Mouse (Mus musculus) erythroblast, embryonic 14.5 days (primary cell): ENCODE results near the gene Syne2. TPM values are rescaled to one million over a fixed set of nuclear protein-coding genes. Genes with fewer than 3 reads are reported as not detected.

Experiments
- H3K27me3 ChIP-seq: 2 replicates; pipeline ENCODE4 v1.6.1; 2012; ENCODE audit warnings: inconsistent platforms; ENCODE audit not compliant: control insufficient read depth
- H3K36me3 ChIP-seq: 2 replicates; pipeline ENCODE4 v1.6.1; 2012; ENCODE audit warnings: mild to moderate bottlenecking, inconsistent platforms; ENCODE audit not compliant: control insufficient read depth
- H3K4me1 ChIP-seq: 2 replicates; pipeline ENCODE4 v1.6.1; 2012; ENCODE audit warnings: inconsistent platforms; ENCODE audit not compliant: control insufficient read depth
- H3K4me3 ChIP-seq: replicated peaks from 2 replicates; pipeline ENCODE3; 2012; ENCODE audit warnings: moderate library complexity, mild to moderate bottlenecking, inconsistent platforms
- H3K9me3 ChIP-seq: 2 replicates; pipeline ENCODE4 v1.6.1; 2012; ENCODE audit warnings: low read length, inconsistent platforms, mixed read lengths; ENCODE audit not compliant: control insufficient read depth
- GATA1 ChIP-seq: IDR thresholded peaks from 2 replicates; pipeline ENCODE4 v1.6.1; 2012; ENCODE audit warnings: low read length, inconsistent platforms, mixed read lengths
- TAL1 ChIP-seq: IDR thresholded peaks from 3 replicates; pipeline ENCODE4 v1.6.1; 2012; ENCODE audit warnings: low read length, inconsistent platforms, mixed read lengths
- polyA plus RNA-seq: library from polyadenylated mRNA; stranded (reverse); fragments of >175 nt; gene quantifications from 2 replicates; pipeline ENCODE4 v1.2.3, GENCODE M21; 2012

Gene Syne2
- polyA plus RNA-seq, 1 experiment, result not detected

GRCm38 (mm10) chr12:75881554-75881953, 63.6 kb downstream of the Syne2 start:
- Histone ChIP-seq H3K9me3 (no peaks in the 10 kb centered on the region), H3K4me1 (no peaks in the 10 kb centered on the region), H3K4me3 (no peak overlapping the region)

GRCm38 (mm10) chr12:75886161-75886560, 68.2 kb downstream of the Syne2 start:
- Histone ChIP-seq H3K36me3 (no peaks in the 10 kb centered on the region), H3K9me3 (no peaks in the 10 kb centered on the region), H3K27me3 (no peaks in the 10 kb centered on the region), H3K4me1 (no peaks in the 10 kb centered on the region), H3K4me3 (no peak overlapping the region)
- TF ChIP-seq GATA1, result no peak

More at GRCm38 (mm10) chr12:75881554-75881953, 63.6 kb downstream of the Syne2 start:
- TF ChIP-seq TAL1, result no peak
- TF ChIP-seq GATA1, result no peak
- H3K36me3 ChIP-seq, result no peaks in the 10 kb centered on the region
- no peaks in the 10 kb centered on the region for H3K27me3 ChIP-seq

- TF ChIP-seq TAL1, result no peak
- TF ChIP-seq GATA1, result no peak
- no peaks in the 10 kb centered on the region for H3K27me3 ChIP-seq
- H3K4me3 ChIP-seq, result no peak overlapping the region
- no peaks in the 10 kb centered on the region for H3K36me3 ChIP-seq
- H3K9me3 ChIP-seq, result no peaks in the 10 kb centered on the region
- no peaks in the 10 kb centered on the region for H3K4me1 ChIP-seq
These were observed 69.0 kb downstream of the Syne2 start for GRCm38 (mm10) chr12:75886946-75887345.

GRCm38 (mm10) chr12:75888721-75889120, 70.8 kb downstream of the Syne2 start:
- TF ChIP-seq TAL1, result no peak
- no peak for TF ChIP-seq GATA1
- Histone ChIP-seq H3K27me3 (no peaks in the 10 kb centered on the region), H3K36me3 (no peaks in the 10 kb centered on the region), H3K4me1 (no peaks in the 10 kb centered on the region), H3K4me3 (no peak overlapping the region), H3K9me3 (no peaks in the 10 kb centered on the region)

DNA sequence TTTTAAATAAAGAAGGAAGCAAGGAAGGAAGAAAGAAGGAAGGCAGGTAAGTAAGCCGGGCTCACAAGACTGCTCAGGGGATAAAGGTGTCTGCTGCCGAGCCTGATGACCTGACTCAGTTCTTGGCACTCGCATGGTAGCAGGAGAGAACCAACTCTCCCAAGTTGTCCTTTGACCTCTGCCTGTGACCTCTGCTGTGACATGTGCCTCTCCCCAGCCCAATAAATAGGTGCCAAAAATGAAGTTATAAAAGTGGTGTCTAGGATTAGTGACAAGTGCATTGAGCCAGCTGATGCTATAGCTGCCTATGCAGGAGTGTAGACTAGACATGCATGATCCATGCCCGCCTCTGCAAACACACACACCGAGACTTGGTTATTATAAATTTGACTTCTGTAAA, 73.3 kb downstream of the Syne2 start:
- H3K27me3 ChIP-seq, result no peaks in the 10 kb centered on the region

DNA sequence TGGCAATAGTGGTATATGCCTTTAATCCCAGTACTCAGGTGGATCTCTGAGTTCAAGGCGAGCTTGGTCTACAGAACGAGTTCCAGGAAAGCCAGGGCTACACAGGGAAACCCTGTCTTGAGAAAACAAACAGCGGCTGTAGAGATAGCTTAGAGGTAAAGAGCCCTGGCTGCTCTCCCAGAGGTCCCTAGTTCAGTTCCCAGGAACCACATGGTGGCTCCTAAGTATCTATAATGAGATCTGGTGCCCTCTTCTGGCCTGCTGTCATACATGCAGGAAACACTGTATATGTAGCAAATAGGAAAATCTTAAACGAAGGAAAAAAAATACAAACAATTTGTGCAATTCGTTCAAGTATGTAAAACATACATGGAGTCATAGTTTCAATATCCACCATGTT, 75.5 kb downstream of the Syne2 start:
- H3K4me1 ChIP-seq, result no peaks in the 10 kb centered on the region
- no peaks in the 10 kb centered on the region for H3K27me3 ChIP-seq
- H3K36me3 ChIP-seq, result no peaks in the 10 kb centered on the region
- TF ChIP-seq GATA1, result no peak
- TF ChIP-seq TAL1, result no peak
- H3K4me3 ChIP-seq, result no peak overlapping the region
- no peaks in the 10 kb centered on the region for H3K9me3 ChIP-seq

More for the DNA sequence above, 73.3 kb downstream of the Syne2 start:
- no peaks in the 10 kb centered on the region for H3K4me1 ChIP-seq
- TF ChIP-seq GATA1 (no peak), TAL1 (no peak)
- no peaks in the 10 kb centered on the region for H3K36me3 ChIP-seq
- no peaks in the 10 kb centered on the region for H3K9me3 ChIP-seq
- H3K4me3 ChIP-seq, result no peak overlapping the region

DNA sequence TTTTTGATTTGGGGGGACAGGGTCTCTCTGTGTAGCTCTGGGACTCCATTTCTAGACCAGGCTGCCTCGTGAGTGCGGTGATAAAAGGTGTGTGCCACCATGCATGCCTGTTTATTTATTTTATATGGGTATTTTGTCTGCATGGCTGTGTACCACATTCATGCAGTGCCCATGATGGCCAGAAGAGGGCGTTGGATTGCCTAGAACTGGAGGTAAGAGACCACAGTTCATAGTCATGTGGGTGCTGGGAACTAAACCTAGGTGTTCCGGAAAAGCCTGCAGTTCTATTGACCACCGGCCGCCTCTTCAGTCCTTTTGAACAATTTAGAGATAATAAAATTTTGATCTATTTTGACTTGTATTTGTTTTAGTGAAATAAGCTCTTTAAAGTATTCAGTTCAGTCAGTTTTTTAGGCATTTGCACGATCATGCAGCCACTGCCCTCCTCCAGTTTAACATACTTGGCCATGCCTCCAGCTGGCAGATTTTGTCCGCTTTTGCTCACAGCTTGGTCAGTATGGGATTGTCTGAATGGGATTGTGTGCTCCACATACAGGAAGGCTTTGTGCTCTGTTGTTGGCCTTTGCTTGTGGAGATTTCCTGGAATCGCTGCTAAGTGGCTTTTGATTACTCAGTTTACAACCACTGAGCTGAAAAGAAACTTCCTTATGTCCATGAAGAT, 76.5 kb downstream of the Syne2 start:
- no peaks in the 10 kb centered on the region for H3K4me1 ChIP-seq
- no peaks in the 10 kb centered on the region for H3K36me3 ChIP-seq
- no peaks in the 10 kb centered on the region for H3K27me3 ChIP-seq
- H3K9me3 ChIP-seq, result no peaks in the 10 kb centered on the region
- TF ChIP-seq TAL1 (no peak), GATA1 (no peak)
- no peak overlapping the region for H3K4me3 ChIP-seq

- Histone ChIP-seq H3K4me1 (no peaks in the 10 kb centered on the region), H3K36me3 (no peaks in the 10 kb centered on the region), H3K4me3 (no peak overlapping the region), H3K9me3 (no peaks in the 10 kb centered on the region), H3K27me3 (no peaks in the 10 kb centered on the region)
- TF ChIP-seq TAL1 (no peak), GATA1 (no peak)
These were observed 77.0 kb downstream of the Syne2 start for GRCm38 (mm10) chr12:75894998-75895331.

DNA sequence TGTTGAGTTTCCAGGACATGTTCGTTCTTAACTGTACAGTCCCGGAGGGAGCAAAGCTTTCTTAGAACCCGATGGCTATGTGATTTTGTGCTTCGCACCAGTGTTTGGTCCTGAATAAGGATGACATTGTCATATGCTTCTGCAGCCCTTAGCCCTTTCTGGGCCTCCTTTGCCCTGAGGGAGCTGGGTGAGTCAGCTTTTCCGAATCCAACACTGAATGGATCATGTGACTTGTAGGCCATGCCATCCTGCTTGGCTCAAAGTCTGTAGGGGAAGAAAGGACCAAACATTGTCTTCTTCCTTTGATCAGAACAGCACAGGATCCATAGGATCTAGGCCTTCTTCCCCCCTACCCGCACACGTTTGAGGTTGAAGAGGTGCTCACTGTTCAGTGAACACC, 79.9 kb downstream of the Syne2 start:
- TF ChIP-seq GATA1, result no peak
- TF ChIP-seq TAL1, result no peak
- H3K4me3 ChIP-seq, result no peak overlapping the region
- H3K27me3 ChIP-seq, result no peaks in the 10 kb centered on the region
- H3K4me1 ChIP-seq, result no peaks in the 10 kb centered on the region
- H3K36me3 ChIP-seq, result no peaks in the 10 kb centered on the region
- no peaks in the 10 kb centered on the region for H3K9me3 ChIP-seq

DNA sequence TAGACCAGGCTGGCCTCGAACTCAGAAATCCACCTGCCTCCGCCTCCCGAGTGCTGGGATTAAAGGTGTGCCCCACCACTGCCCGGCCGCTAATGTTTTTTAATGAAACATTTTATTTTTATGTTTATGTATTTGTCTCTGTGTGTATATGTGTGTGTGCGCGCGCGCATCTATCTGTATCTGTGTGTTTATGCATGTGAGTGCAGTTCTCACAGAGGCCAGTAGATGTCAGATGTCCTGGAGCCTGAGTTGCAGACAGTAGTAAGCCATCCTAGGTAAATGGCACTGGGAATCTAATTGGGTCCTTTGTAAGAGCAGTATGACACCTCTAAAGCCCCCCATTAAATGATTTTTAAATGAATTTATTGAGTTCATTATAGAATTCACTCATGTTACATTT, 83.8 kb downstream of the Syne2 start:
- no peak overlapping the region for H3K4me3 ChIP-seq
- H3K4me1 ChIP-seq, result no peaks in the 10 kb centered on the region
- no peaks in the 10 kb centered on the region for H3K36me3 ChIP-seq
- no peaks in the 10 kb centered on the region for H3K27me3 ChIP-seq
- TF ChIP-seq TAL1 (no peak), GATA1 (no peak)
- no peaks in the 10 kb centered on the region for H3K9me3 ChIP-seq
